24 mouse cellular contexts compared by ENCODE assay signal in genomic region chr9:44506566-44506965, GRCm38 (mm10). TPM values are rescaled to one million over a fixed set of nuclear protein-coding genes. Genes with fewer than 3 reads are reported as not detected.
DNase-seq lines count a peak whose midpoint lies in the region; ATAC-seq and TF ChIP-seq lines count a peak whose summit lies in the region.
"Had no signal": no experiment of that assay in that cellular context is flagged by ENCODE, and none has a peak within 500 bp of the region (broad histone marks: within the 10 kb centered on the region; RNA-seq: fewer than 3 reads in every experiment).

No protein-coding gene starts in this region.

- H3K36me3 ChIP-seq in hindbrain, postnatal 0 days (ENCODE audit: insufficient read depth, low read length) = peaks cover 27% of the 10 kb centered on the region; the same call in 1 of the 2 replicates
- 0 out of 2 replicates have a peak, but pooled peaks cover 2% of the 10 kb centered on the region for H3K36me3 ChIP-seq in hindbrain, embryonic 11.5 days (ENCODE audit: control insufficient read depth, insufficient read depth, low read length)

- WGBS in hindbrain, postnatal 0 days = 88% methylated on average over 13 of the region's 13 CpGs
- 92% methylated on average over 13 of the region's 13 CpGs for WGBS in hindbrain, embryonic 11.5 days
- 92% methylated on average over 13 of the region's 13 CpGs for WGBS in lung, adult 2 months

- TF ChIP-seq CTCF in hindbrain, postnatal 0 days (IDR thresholded peaks at IDR 0.05; ENCODE audit: low read depth) = 0 out of 2 replicates have a peak, but pooled peaks have one; percentile 0
- no peak for TF ChIP-seq CTCF in lung, adult 2 months (IDR thresholded peaks at IDR 0.05; ENCODE audit: insufficient read depth, low read length)

- no peaks in the 10 kb centered on the region for H3K27me3 ChIP-seq in hindbrain, postnatal 0 days (ENCODE audit: insufficient read depth, low read length)
- H3K27me3 ChIP-seq in hindbrain, embryonic 11.5 days (ENCODE audit: control insufficient read depth, insufficient read depth, low read length) = no peaks in the 10 kb centered on the region
- H3K27me3 ChIP-seq: forebrain, embryonic 15.5 days; heart, embryonic 15.5 days had no signal

- no peak overlapping the region for H3K4me2 ChIP-seq in hindbrain, postnatal 0 days (ENCODE audit: low read depth, low read length)
- H3K4me2 ChIP-seq in hindbrain, embryonic 11.5 days (replicated peaks; ENCODE audit: low read depth, low read length) = no peak overlapping the region
- H3K4me2 ChIP-seq: forebrain, embryonic 15.5 days; heart, embryonic 15.5 days; hindbrain, embryonic 12.5 days had no signal

- H3K27ac ChIP-seq in hindbrain, postnatal 0 days = no peak overlapping the region
- no peak overlapping the region for H3K27ac ChIP-seq in hindbrain, embryonic 11.5 days (ENCODE audit: low read depth, low read length)
- H3K27ac ChIP-seq: forebrain, embryonic 15.5 days; heart, embryonic 15.5 days; hindbrain, embryonic 12.5 days had no signal

- H3K9me3 ChIP-seq in hindbrain, postnatal 0 days (ENCODE audit: low read length) = no peaks in the 10 kb centered on the region
- no peaks in the 10 kb centered on the region for H3K9me3 ChIP-seq in hindbrain, embryonic 11.5 days (ENCODE audit: control insufficient read depth, low read length)
- H3K9me3 ChIP-seq: embryonic facial prominence, embryonic 10.5 days; forebrain, embryonic 15.5 days; heart, embryonic 10.5 days; heart, embryonic 15.5 days; hindbrain, embryonic 12.5 days had no signal

- no peak for ATAC-seq in cerebellum, adult (ENCODE audit: insufficient number of reproducible peaks, low FRiP score, low TSS enrichment)
- no peak for ATAC-seq in hindbrain, postnatal 0 days
- no peak for ATAC-seq in hindbrain, embryonic 11.5 days (ENCODE audit: low FRiP score)
- ATAC-seq: CD4-positive, CD25-positive, alpha-beta regulatory T cell, adult 4 months; forebrain, embryonic 15.5 days; hindbrain, embryonic 16.5 days; intestine, embryonic 16.5 days had no signal

- peaks cover 12% of the 10 kb centered on the region; the same call in 1 of the 2 replicates for H3K4me1 ChIP-seq in hindbrain, postnatal 0 days (ENCODE audit: insufficient read depth, low read length)
- 0 out of 2 replicates have a peak, but pooled peaks cover 3% of the 10 kb centered on the region for H3K4me1 ChIP-seq in hindbrain, embryonic 11.5 days (replicated peaks; ENCODE audit: control insufficient read depth, insufficient read depth, low read length)
- H3K4me1 ChIP-seq in lung, adult 2 months (ENCODE audit: control insufficient read depth, insufficient read depth, low read length) = peaks cover 25% of the 10 kb centered on the region

- H3K9ac ChIP-seq in hindbrain, postnatal 0 days (replicated peaks; ENCODE audit: low read length) = no peak overlapping the region
- H3K9ac ChIP-seq in hindbrain, embryonic 11.5 days (ENCODE audit: low read depth, low read length) = no peak overlapping the region
- H3K9ac ChIP-seq: forebrain, embryonic 15.5 days; heart, embryonic 15.5 days had no signal

- TF ChIP-seq POLR2A in lung, adult 2 months (IDR thresholded peaks at IDR 0.05; ENCODE audit: borderline replicate concordance, extremely low read depth, low read depth, low read length) = no peak

- peak; percentile 19 for DNase-seq in cerebellum, adult 11 months
- DNase-seq in cerebellum, adult 11-12 months = no peak
- DNase-seq in cerebellum, postnatal 25 days = peak; percentile 16 to 25
- no peak for DNase-seq in hindbrain, postnatal 0 days (ENCODE audit: low spot score)
- DNase-seq in hindbrain, embryonic 11.5 days (ENCODE audit: low spot score) = no peak
- DNase-seq in lung, adult 2 months = peak; percentile 7
- no peak for DNase-seq in lung, adult 18-20 months
- DNase-seq: adrenal gland, postnatal 10 days; B cell, adult 2 months; kidney, adult 2 months had no signal

- no peak overlapping the region for H3K4me3 ChIP-seq in hindbrain, postnatal 0 days (ENCODE audit: low read length)
- no peak overlapping the region for H3K4me3 ChIP-seq in hindbrain, embryonic 11.5 days (ENCODE audit: low read depth, low read length)
- no peak overlapping the region for H3K4me3 ChIP-seq in lung, adult 2 months (replicated peaks; ENCODE audit: extremely low read depth, low read depth, low read length)
- H3K4me3 ChIP-seq: forebrain, embryonic 15.5 days; heart, embryonic 15.5 days; hindbrain, embryonic 12.5 days had no signal

RNA-seq across cellular contexts. Expression of gene Bcl9l, which starts 23.9 kb away (rescaled TPM):
- total RNA-seq in hindbrain, postnatal 0 days (2014; rRNA removed) = 32.7 and 44.5 TPM in 2 replicates
- polyA plus RNA-seq in hindbrain, postnatal 0 days (2015; fragmentation: Nextera tagmentation; extraction: Ambion mirVana) = 7.8 and 8.4 TPM in 2 replicates
- 8.6 and 10.1 TPM in 2 replicates for polyA plus RNA-seq in hindbrain, embryonic 11.5 days (2014; fragmentation: Nextera tagmentation; extraction: Ambion mirVana)
- 69.0 and 70.7 TPM in 2 replicates for polyA plus RNA-seq in lung, adult 2 months (2012; rRNA removed)

RNA-seq across cellular contexts. Expression of gene Upk2, which starts 51.8 kb away (rescaled TPM):
- total RNA-seq in hindbrain, postnatal 0 days (2014; rRNA removed) = not detected in 2 replicates
- polyA plus RNA-seq in hindbrain, postnatal 0 days (2015; fragmentation: Nextera tagmentation; extraction: Ambion mirVana) = not detected in 2 replicates
- 0.83 TPM in 1 of 2 replicates, not detected in the other for polyA plus RNA-seq in hindbrain, embryonic 11.5 days (2014; fragmentation: Nextera tagmentation; extraction: Ambion mirVana)
- 4.0 and 4.4 TPM in 2 replicates for polyA plus RNA-seq in lung, adult 2 months (2012; rRNA removed)
- total RNA-seq: adrenal gland, postnatal 10 days; gastrocnemius, postnatal 36 days; heart, adult 18-20 months; heart, postnatal 25 days; MEL had no signal
- polyA plus RNA-seq: CD4-positive, CD25-positive, alpha-beta regulatory T cell, adult 4 months; forebrain, embryonic 15.5 days; heart, embryonic 10.5 days; heart, embryonic 15.5 days; hindbrain, embryonic 12.5 days; hindbrain, embryonic 16.5 days had no signal

RNA-seq across cellular contexts. Expression of gene Cxcr5, which starts 55.1 kb away (rescaled TPM):
- not detected in 2 replicates for total RNA-seq in hindbrain, postnatal 0 days (2014; rRNA removed)
- polyA plus RNA-seq in hindbrain, postnatal 0 days (2015; fragmentation: Nextera tagmentation; extraction: Ambion mirVana) = not detected in 2 replicates
- 0.11 and 0.48 TPM in 2 replicates for polyA plus RNA-seq in hindbrain, embryonic 11.5 days (2014; fragmentation: Nextera tagmentation; extraction: Ambion mirVana)
- 6.0 TPM in 2 replicates for polyA plus RNA-seq in lung, adult 2 months (2012; rRNA removed)
- total RNA-seq: gastrocnemius, adult 8-10 months; gastrocnemius, postnatal 36 days; MEL had no signal
- polyA plus RNA-seq: embryonic facial prominence, embryonic 10.5 days; forebrain, embryonic 15.5 days; heart, embryonic 10.5 days; hindbrain, embryonic 12.5 days; hindbrain, embryonic 16.5 days had no signal

Comparison
In these comparisons a context has a peak if more than half of its experiments do, and no peak if none do; other contexts are left out.
1. DNase-seq: peak in cerebellum, adult 11 months (single experiment), cerebellum, postnatal 25 days (2 of 2) and lung, adult 2 months (single experiment); none in cerebellum, adult 11-12 months (single experiment), hindbrain, postnatal 0 days (single experiment), hindbrain, embryonic 11.5 days (single experiment) and lung, adult 18-20 months (0 of 2).